Mouse (Mus musculus) forebrain, postnatal 0 days (tissue): Measurements from ENCODE around the gene Ccdc85c. TPM values are rescaled to one million over a fixed set of nuclear protein-coding genes. Genes with fewer than 3 reads are reported as not detected.

Experiments
- ATAC-seq: fragments of 200-750 bp; cut with Nextera tagmentation; 2 replicates; pipeline ENCODE4 v1.8.0; 2017; ENCODE audit warnings: mild to moderate bottlenecking, moderate library complexity
- DNase-seq: peaks from one replicate; pipeline ENCODE4 v3.0.0-alpha.2; 2015
- H3K27ac ChIP-seq: fragments of 300-500 bp; sonication (generic); 2 replicates; pipeline ENCODE4 v1.5.1; 2014; ENCODE audit warnings: low read depth, mild to moderate bottlenecking, antibody characterized with exemption, low read length, moderate library complexity, mixed read lengths
- H3K27me3 ChIP-seq: fragments of 300-500 bp; sonication (generic); 2 replicates; pipeline ENCODE4 v1.6.1; 2014; ENCODE audit warnings: mild to moderate bottlenecking, low read length, mixed read lengths; ENCODE audit not compliant: insufficient read depth
- H3K36me3 ChIP-seq: fragments of 300-500 bp; sonication (generic); 2 replicates; pipeline ENCODE4 v1.6.1; 2014; ENCODE audit warnings: mild to moderate bottlenecking, moderate library complexity; ENCODE audit not compliant: insufficient read depth
- H3K4me1 ChIP-seq: fragments of 300-500 bp; sonication (generic); 2 replicates; pipeline ENCODE4 v1.6.1; 2014; ENCODE audit warnings: antibody characterized with exemption; ENCODE audit not compliant: insufficient read depth
- H3K4me2 ChIP-seq: fragments of 300-500 bp; sonication (generic); 2 replicates; pipeline ENCODE4 v1.6.1; 2014; ENCODE audit warnings: low read depth, mild to moderate bottlenecking, moderate library complexity
- H3K4me3 ChIP-seq: fragments of 300-500 bp; sonication (generic); 2 replicates; pipeline ENCODE4 v1.5.1; 2014; ENCODE audit warnings: low read depth, low read length, mixed read lengths
- H3K9ac ChIP-seq: fragments of 300-500 bp; sonication (generic); 2 replicates; pipeline ENCODE4 v1.6.1; 2014; ENCODE audit warnings: mild to moderate bottlenecking
- H3K9me3 ChIP-seq: fragments of 300-500 bp; sonication (generic); 2 replicates; pipeline ENCODE4 v1.6.1; 2016; ENCODE audit warnings: low read length
- CTCF ChIP-seq: sonication (generic); IDR thresholded peaks from 2 replicates; pipeline ENCODE4 v1.5.1; 2016; ENCODE audit warnings: antibody characterized with exemption, control low read depth, low read depth
- WGBS: fragments of 180-500 bp; shearing (Covaris S2); extraction: QIAGEN DNeasy Blood & Tissue Kit; methylation state at CpG from one replicate; pipeline ENCODE4 v1.1.7; 2014; 5-methylcytosine and 5-hydroxymethylcytosine counted together
- polyA plus RNA-seq: library from polyadenylated mRNA; unstranded; fragments of >200 nt; fragmentation: Nextera tagmentation; extraction: Ambion mirVana; gene quantifications from 2 replicates; pipeline ENCODE4 v1.2.1, GENCODE M21; 2015
- total RNA-seq: library from RNA; depleted of rRNA; stranded (reverse); fragments of >200 nt; gene quantifications from 2 replicates; pipeline ENCODE4 v1.2.3, GENCODE M21; 2014

Ccdc85c gene
- total and polyA plus RNA-seq, 2 experiments from 2014 or later: 15.5 to 66.1 TPM

DNA sequence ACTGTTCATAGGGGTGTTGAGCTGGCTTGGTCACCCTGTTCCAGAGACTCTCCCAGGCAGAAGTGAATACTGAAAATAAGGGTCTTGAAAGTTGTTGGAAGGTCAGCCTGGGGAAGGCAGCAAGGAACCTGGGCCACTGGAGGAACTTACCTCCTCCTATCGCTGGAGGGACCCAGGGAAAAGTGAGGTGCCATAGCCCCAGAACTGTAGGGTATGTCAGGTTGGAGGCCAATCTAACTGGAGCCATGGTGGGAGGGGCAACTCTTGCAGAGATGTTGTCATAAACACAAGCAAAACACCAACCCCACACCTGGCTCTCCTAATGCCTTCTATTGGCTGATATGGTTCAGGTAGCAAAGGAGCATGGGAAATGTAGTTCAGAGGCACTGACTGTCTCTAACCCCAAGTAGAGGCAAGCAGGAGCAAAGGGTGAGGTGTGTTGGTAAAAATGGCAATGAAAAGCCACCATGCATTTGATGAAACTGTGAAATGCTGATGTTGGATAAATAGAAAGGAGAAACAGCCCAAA is 38.1 kb upstream of the Ccdc85c start:
- no peak for ATAC-seq
- Histone ChIP-seq H3K9ac (no peak overlapping the region), H3K36me3 (no peaks in the 10 kb centered on the region), H3K9me3 (no peaks in the 10 kb centered on the region), H3K4me3 (no peak overlapping the region), H3K27me3 (no peaks in the 10 kb centered on the region), H3K4me2 (no peak overlapping the region), H3K27ac (no peak overlapping the region), H3K4me1 (no peaks in the 10 kb centered on the region)
- no peak for DNase-seq
- no peak for TF ChIP-seq CTCF
- 91% methylated on average over 1 of the region's 1 CpGs for WGBS

GRCm38 (mm10) chr12:108312432-108312851 is 37.2 kb upstream of the Ccdc85c start:
- H3K36me3 ChIP-seq: no peaks in the 10 kb centered on the region
- H3K27ac ChIP-seq: no peak overlapping the region
- no peak overlapping the region for H3K4me3 ChIP-seq
- no peaks in the 10 kb centered on the region for H3K4me1 ChIP-seq
- no peak overlapping the region for H3K9ac ChIP-seq
- no peak overlapping the region for H3K4me2 ChIP-seq
- no peak for TF ChIP-seq CTCF
- DNase-seq (no peak), ATAC-seq (no peak)
- WGBS: 56% methylated on average over 6 of the region's 6 CpGs
- no peaks in the 10 kb centered on the region for H3K9me3 ChIP-seq
- no peaks in the 10 kb centered on the region for H3K27me3 ChIP-seq

DNA sequence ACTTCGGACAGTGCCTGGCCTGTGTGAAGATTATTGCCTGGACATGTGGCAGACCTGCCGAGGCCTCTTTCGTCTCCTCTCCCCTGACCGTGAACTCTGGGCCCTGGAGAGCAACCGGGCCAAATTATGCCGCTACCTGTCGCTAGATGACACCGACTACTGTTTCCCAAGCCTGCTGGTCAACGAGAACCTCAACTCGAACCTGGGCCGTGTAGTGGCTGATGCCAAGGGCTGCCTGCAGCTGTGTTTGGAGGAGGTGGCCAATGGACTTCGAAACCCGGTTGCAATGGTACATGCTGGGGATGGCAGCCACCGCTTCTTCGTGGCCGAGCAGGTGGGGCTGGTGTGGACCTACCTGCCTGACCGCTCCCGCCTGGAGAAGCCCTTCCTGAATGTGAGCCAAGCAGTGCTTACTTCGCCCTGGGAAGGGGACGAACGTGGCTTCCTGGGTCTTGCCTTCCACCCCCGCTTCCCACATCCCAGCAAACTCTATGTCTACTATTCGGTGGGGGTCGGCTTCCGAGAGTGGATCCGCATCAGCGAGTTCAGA is 36.6 kb upstream of the Ccdc85c start:
- TF ChIP-seq CTCF: no peak
- DNase-seq: no peak
- no peak overlapping the region for H3K4me2 ChIP-seq
- H3K4me1 ChIP-seq: no peaks in the 10 kb centered on the region
- H3K27ac ChIP-seq: no peak overlapping the region
- H3K27me3 ChIP-seq: no peaks in the 10 kb centered on the region
- H3K36me3 ChIP-seq: no peaks in the 10 kb centered on the region
- H3K9ac ChIP-seq: no peak overlapping the region
- no peak for ATAC-seq
- H3K4me3 ChIP-seq: no peak overlapping the region
- no peaks in the 10 kb centered on the region for H3K9me3 ChIP-seq
- WGBS: 91% methylated on average over 27 of the region's 27 CpGs

- Histone ChIP-seq H3K36me3 (no peaks in the 10 kb centered on the region), H3K4me2 (no peak overlapping the region), H3K27ac (no peak overlapping the region), H3K27me3 (no peaks in the 10 kb centered on the region), H3K9ac (no peak overlapping the region), H3K4me1 (0 out of 2 replicates have a peak, but pooled peaks cover 6% of the 10 kb centered on the region), H3K4me3 (no peak overlapping the region), H3K9me3 (no peaks in the 10 kb centered on the region)
- DNase-seq (no peak), ATAC-seq (no peak)
- TF ChIP-seq CTCF: no peak
- WGBS: 77% methylated on average over 7 of the region's 7 CpGs
Observed at GRCm38 (mm10) chr12:108310456-108311027, 35.3 kb upstream of the Ccdc85c start.

DNA sequence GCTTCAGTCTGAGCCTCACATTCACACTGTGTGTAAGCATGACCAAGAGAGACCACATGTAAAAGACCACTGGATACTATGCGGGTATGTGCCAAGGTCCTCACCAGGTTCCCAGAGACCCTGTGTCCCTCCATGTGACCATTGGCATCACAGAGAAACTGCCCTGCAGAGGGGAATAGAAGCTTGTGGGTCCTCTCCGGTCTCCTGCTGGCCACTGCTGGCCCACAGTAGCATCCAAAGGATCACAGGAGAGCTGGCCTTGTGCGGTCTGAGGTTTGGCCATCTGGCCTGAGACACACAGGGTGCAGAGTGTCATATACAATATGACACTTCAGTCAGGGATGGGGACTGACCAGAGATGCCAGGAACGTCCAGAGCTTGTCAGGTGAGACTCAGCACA is 34.8 kb upstream of the Ccdc85c start:
- H3K36me3 ChIP-seq: no peaks in the 10 kb centered on the region
- no peak overlapping the region for H3K4me3 ChIP-seq
- 0 out of 2 replicates have a peak, but pooled peaks cover 6% of the 10 kb centered on the region for H3K4me1 ChIP-seq
- H3K4me2 ChIP-seq: no peak overlapping the region
- no peak for ATAC-seq
- no peaks in the 10 kb centered on the region for H3K27me3 ChIP-seq
- no peak overlapping the region for H3K9ac ChIP-seq
- TF ChIP-seq CTCF: no peak
- H3K27ac ChIP-seq: no peak overlapping the region
- WGBS: 94% methylated on average over 4 of the region's 4 CpGs
- no peaks in the 10 kb centered on the region for H3K9me3 ChIP-seq
- no peak for DNase-seq

- 73% methylated on average over 8 of the region's 8 CpGs for whole genome bisulfite sequencing
- H3K4me1 ChIP-seq: 0 out of 2 replicates have a peak, but pooled peaks cover 6% of the 10 kb centered on the region
- TF ChIP-seq CTCF: no peak
- DNase-seq (no peak), ATAC-seq (no peak)
- H3K27me3 ChIP-seq: no peaks in the 10 kb centered on the region
- H3K4me3 ChIP-seq: no peak overlapping the region
- no peak overlapping the region for H3K27ac ChIP-seq
- H3K9ac ChIP-seq: no peak overlapping the region
- no peak overlapping the region for H3K4me2 ChIP-seq
- no peaks in the 10 kb centered on the region for H3K9me3 ChIP-seq
- H3K36me3 ChIP-seq: no peaks in the 10 kb centered on the region
Observed at GRCm38 (mm10) chr12:108309116-108309794, 34.0 kb upstream of the Ccdc85c start.

GRCm38 (mm10) chr12:108308363-108308856 is 33.2 kb upstream of the Ccdc85c start:
- no peaks in the 10 kb centered on the region for H3K9me3 ChIP-seq
- H3K36me3 ChIP-seq: no peaks in the 10 kb centered on the region
- H3K4me1 ChIP-seq: 0 out of 2 replicates have a peak, but pooled peaks cover 6% of the 10 kb centered on the region
- no peaks in the 10 kb centered on the region for H3K27me3 ChIP-seq
- no peak for ATAC-seq
- H3K4me3 ChIP-seq: no peak overlapping the region
- DNase-seq: no peak
- H3K27ac ChIP-seq: no peak overlapping the region
- H3K4me2 ChIP-seq: no peak overlapping the region
- 77% methylated on average over 16 of the region's 16 CpGs for WGBS
- H3K9ac ChIP-seq: no peak overlapping the region
- TF ChIP-seq CTCF: no peak
